Mouse (Mus musculus) fat pad, adult 2 months (tissue): ENCODE results near the gene Lyrm4.

ENCODE experiments used
- DNase-seq: peaks from one replicate; pipeline ENCODE4 v3.0.0-alpha.2; 2011; ENCODE audit warnings: low read depth, low spot score; ENCODE audit errors: extremely low read depth

Lyrm4 gene

GRCm38 (mm10) chr13:36105591-36105990 lies 11.7 kb downstream of the Lyrm4 start:
- no peak for DNase-seq

DNA sequence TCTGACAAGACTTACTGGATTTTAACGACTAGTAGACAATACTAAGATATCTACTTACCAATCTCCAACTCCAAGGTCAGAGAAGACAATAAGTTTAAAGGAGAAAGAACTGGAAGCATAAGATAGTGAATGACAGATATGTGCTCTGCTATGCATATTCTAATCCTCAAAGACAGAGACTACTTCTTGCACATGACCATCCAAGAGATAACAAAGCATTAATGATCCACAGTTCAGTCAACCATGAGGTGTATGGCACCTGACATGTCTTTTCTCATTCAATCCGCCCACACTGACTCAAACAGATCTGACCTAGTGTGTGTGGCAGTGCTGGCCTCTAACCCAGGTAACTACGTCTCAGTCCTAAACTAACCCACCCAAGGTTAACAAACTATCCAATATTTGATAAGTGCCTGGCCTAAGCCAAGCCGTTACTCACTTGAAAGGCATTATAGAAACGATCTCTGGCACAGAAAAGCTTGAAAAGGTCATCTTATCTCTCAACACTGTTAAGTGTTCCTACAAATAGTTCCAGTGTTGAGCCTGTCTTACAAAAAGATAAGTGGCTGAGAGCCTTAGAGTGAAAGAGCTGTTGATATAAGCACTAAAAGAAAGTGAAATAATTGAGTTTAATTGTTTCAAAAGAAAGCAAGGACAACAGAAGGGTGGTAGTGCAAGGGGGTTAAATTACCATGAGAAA lies 20.5 kb downstream of the Lyrm4 start:
- no peak for DNase-seq

DNA sequence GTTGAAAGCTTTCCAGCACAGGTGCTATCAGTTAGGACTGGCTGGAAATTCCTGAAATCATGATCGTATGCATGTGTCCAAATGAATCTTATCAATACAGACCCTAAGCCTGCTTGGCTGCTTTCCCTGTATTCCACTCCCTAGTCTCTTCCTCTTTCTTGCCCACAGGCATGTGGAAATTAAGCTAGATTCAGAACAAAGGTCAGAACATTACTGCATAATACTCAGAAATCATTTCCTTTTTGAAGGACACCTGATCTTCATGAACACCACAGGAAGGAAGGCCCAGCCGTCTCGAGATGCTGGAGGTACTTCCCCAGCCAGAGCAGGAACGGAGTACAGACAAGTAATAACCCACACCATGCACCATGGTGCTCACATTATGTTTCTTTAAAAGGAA lies 29.2 kb downstream of the Lyrm4 start:
- no peak for DNase-seq

- no peak for DNase-seq
Observed at GRCm38 (mm10) chr13:36087427-36087826, 29.9 kb downstream of the Lyrm4 start.

GRCm38 (mm10) chr13:36086608-36087391 lies 30.5 kb downstream of the Lyrm4 start:
- DNase-seq = no peak

DNA sequence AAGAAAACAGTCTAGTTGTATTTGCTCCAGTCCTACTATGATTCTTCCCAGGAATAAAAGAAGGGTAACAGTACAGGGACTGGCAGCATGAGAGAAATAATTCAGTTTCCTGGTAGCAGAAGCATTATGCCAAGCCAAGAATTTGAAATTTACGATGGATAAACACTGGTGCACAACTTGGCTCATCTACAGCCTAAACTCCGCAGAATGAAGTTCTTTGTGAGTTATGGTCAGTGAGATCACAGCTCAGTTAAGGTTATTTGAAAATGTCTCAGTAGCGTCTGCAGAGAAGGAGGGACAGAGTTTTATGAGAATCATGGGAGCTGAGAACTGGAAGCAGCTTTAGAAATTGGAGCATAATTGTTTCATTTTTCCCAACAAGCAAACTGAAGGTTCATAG lies 31.4 kb downstream of the Lyrm4 start:
- no peak for DNase-seq

DNA sequence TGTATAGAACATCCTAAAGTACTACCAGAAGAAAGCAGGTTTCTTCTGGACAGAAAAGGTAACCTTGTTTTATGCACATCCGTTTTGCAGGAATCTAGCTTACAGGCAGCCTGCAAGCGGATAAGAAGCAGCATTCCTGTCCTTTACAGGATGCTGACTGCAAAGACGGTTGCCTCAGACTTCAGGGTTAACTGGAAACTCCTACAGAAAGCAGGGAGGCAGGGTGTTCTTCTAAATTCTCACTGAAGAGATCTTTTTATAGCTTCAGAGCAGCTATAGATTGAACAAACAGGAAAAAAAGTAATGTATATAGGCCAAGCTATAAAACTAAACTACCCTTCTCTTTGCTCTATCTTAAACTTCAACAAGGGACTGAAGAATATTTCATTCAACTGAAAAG lies 32.6 kb downstream of the Lyrm4 start:
- DNase-seq = no peak

GRCm38 (mm10) chr13:36081591-36081990 lies 35.7 kb downstream of the Lyrm4 start:
- DNase-seq = no peak

DNA sequence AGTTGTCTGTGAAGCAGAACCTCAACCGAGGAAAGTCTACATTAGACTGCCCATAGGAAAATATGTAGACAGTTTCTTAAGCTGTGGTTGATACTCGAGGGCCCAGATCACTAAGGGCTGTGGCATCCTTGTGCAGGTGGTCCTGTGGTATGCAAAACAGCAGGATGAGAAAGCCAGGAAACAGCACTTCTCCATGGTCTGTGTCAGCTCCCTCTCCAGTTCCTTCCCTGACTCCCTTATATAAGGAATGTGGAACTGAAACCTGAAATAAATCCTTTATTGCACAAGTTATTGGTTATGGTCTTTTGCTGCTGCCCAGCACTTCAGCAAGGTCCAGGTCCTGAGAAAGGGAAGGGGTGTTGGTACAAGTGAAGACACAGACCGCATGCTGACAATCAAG lies 42.8 kb downstream of the Lyrm4 start:
- no peak for DNase-seq

- no peak for DNase-seq
Observed at GRCm38 (mm10) chr13:36066676-36067075, 50.6 kb downstream of the Lyrm4 start.

GRCm38 (mm10) chr13:36057489-36057888 lies 59.8 kb downstream of the Lyrm4 start:
- no peak for DNase-seq

DNA sequence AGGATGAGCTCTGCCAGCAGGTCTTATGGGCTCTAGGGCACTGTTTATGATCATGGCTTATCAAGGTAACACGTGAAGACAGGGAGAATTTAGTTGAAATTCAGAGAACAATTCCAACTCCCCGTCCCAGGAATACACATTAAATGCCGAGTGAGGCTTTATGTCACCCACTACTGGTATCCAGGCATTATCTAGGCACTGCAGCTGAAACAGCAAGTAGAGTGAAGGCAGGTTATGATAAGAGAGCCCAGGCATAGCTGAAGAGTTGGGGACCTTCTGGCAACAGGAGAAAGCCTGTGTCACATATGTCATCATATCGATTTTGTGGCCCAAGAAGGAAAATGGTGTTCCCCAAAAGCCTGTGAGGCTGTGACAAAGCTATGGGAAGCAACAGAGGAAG lies 60.4 kb downstream of the Lyrm4 start:
- no peak for DNase-seq

DNA sequence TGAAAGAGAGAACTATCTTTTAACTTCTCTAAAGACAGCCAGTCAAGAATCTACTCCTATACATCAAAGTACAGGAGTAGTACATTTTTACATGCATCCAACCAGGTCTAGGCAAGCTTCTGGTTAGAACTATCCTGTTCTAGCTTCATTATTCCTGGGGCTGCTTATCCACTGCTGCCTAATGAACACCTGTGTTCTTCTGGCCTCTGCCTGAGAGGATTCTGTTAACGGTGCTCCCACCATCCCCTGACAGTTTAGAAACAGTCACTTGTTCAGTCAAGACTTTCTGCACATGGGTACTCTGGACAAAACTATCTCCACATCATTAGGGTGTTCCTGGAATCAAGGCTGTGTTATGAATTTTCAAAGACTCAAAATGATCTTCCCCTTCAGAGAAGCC lies 60.8 kb downstream of the Lyrm4 start:
- no peak for DNase-seq

DNA sequence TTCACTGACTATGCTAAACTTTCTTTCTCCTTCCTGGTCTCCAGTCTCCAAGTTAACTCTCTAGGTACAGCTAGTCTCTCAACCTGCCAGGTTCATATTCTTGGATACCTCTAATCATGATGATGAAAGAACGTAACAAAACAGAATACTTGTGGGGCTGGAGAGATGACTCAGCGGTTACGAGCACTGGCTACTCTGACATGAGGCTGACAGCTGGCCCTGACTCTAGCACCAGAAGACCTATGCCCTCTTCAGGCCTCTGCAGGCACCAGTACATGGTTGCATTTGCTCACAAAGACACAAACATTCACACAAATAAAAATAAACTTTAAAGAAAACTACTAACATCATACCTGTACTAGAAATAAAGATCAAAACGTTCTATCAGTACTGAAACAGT lies 81.8 kb downstream of the Lyrm4 start:
- no peak for DNase-seq

DNA sequence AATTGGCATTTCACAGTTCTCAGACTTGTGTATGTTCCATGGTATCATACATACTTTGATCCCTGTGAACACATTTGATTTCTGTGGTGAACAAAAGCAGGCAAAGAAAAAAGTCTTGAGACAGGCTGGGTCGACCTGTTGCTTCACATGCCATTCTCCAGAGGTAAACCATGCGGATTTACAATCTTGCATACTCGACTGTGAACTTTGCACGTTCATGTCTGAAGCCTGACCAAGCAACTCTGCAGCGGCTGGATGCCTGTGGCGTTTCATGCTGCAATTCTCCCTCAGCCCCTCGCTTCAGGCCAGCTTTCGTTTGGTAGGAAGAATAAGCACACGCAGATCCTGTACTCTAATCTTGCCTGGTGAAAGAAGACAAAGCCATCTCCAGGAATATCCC lies 85.4 kb downstream of the Lyrm4 start:
- DNase-seq = no peak

DNA sequence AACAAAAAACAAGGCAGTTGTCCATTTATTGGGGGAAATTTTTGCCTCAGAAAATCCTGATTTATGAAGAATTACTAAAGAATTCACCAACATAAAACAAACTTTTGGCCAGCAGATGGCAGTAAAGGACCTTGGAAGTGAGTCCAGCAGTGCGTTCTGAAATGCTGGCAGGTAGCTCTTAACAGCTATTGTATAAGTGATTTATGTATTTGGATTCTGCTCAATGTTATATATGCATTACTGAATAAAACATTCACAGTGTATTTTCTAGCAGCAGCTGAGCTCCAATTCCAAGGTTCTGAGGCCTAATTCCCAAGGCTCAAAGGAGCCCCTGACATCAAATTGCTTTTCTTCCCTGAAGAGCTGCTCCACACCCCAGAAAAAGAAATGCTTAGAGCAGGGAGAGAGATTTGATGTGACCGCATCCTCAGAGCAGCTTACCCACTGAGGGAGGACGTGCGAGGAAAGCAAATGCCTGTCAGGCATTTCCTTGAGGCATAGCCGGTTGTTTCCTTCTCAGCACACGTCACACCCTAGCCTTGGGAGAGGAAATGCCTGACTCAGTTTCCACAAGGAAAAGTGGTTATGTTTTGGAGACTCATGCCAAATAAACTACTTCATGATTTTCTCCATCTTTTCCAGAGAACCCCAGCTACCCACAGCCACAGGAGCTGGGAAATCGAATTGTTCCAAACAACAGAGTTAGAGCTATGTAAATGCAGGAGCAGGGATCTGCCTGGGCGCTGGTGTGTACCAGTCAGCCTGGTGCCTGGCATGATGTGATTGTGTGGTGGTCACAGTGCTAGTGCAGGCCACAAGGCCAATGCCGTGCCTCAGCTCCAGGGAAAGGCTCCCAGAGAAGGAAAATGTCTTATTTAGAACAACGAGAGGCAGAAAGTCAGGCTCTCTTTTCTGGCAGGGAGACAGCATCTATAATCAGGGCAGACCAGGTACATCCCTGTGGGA lies 97.7 kb downstream of the Lyrm4 start:
- DNase-seq = peak; percentile 19

DNA sequence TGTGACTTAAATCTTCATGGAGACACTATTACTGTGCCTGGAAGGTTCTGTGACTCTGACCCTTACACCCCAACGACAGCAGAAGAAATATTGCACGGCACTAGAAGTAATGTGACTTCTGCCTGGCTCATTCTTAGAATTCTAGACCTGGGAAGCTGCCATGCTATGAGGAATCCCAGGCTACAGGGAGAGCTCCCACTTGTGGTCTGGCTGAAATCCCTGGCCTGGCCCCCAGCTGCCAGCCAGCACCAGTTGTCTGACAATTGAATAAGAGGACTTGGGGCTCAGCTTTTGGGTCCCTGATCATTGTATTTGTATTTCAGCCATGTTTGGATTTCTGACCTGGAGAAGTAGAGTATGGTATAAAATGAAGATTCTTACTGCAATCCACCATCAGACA lies 99.3 kb downstream of the Lyrm4 start:
- DNase-seq = no peak

- peak; percentile 21 for DNase-seq
Observed at GRCm38 (mm10) chr13:36015636-36016035, 101.7 kb downstream of the Lyrm4 start.

DNA sequence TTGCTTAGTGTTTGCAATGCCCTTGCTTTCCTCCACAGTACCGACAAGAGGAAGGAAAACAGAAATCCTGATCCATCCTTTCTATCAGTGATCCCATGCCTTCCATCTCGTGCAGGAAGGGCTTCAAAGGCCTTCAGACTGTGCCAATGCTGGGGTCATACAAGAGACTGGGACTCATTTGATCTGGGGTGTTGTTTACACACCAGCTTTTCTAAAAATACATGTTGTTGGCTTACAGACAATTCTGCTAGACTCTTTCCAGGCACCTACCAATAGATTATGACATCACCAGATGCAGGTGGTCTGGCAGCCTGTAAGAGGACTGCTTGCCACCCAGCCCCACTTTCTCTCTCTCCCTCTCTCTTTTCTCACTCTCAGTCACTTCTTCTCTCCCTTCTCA lies 107.3 kb downstream of the Lyrm4 start:
- DNase-seq = no peak

- no peak for DNase-seq
Observed at GRCm38 (mm10) chr13:36000798-36001197, 116.5 kb downstream of the Lyrm4 start.

GRCm38 (mm10) chr13:35997606-35998005 lies 119.7 kb downstream of the Lyrm4 start:
- DNase-seq = no peak
